Mouse (Mus musculus) embryonic facial prominence, embryonic 15.5 days (tissue): ENCODE results near the gene Hoxc9. TPM values are rescaled to one million over a fixed set of nuclear protein-coding genes. Genes with fewer than 3 reads are reported as not detected.

ENCODE experiments used
- ATAC-seq: fragments of 200-750 bp; cut with Nextera tagmentation; 2 replicates; pipeline ENCODE4 v1.8.0; 2017; ENCODE audit warnings: low read depth, moderate TSS enrichment; ENCODE audit not compliant: insufficient number of reproducible peaks, low FRiP score, low TSS enrichment
- H3K27ac ChIP-seq: fragments of 300-500 bp; sonication (generic); replicated peaks from 2 replicates; pipeline ENCODE4 v1.5.1; 2015; ENCODE audit warnings: mild to moderate bottlenecking, inconsistent platforms
- H3K27me3 ChIP-seq: fragments of 300-500 bp; sonication (generic); 2 replicates; pipeline ENCODE4 v1.6.1; 2015; ENCODE audit warnings: inconsistent platforms
- H3K36me3 ChIP-seq: fragments of 300-500 bp; sonication (generic); 2 replicates; pipeline ENCODE4 v1.6.1; 2015; ENCODE audit warnings: mild to moderate bottlenecking, inconsistent platforms
- H3K4me1 ChIP-seq: fragments of 300-500 bp; sonication (generic); 2 replicates; pipeline ENCODE4 v1.6.1; 2015; ENCODE audit warnings: inconsistent platforms
- H3K4me2 ChIP-seq: fragments of 300-500 bp; sonication (generic); replicated peaks from 2 replicates; pipeline ENCODE4 v1.6.1; 2015; ENCODE audit warnings: mild to moderate bottlenecking, inconsistent platforms
- H3K4me3 ChIP-seq: fragments of 300-500 bp; sonication (generic); replicated peaks from 2 replicates; pipeline ENCODE4 v1.5.1; 2015; ENCODE audit warnings: mild to moderate bottlenecking, inconsistent platforms
- H3K9ac ChIP-seq: fragments of 300-500 bp; sonication (generic); 2 replicates; pipeline ENCODE4 v1.6.1; 2015; ENCODE audit warnings: inconsistent platforms
- H3K9me3 ChIP-seq: fragments of 300-500 bp; sonication (generic); replicated peaks from 2 replicates; pipeline ENCODE4 v1.6.1; 2016; ENCODE audit warnings: inconsistent platforms
- WGBS: fragments of 180-500 bp; shearing (Covaris S2); methylation state at CpG from one replicate; pipeline ENCODE4 v1.1.7; 2015; 5-methylcytosine and 5-hydroxymethylcytosine counted together
- polyA plus RNA-seq: library from polyadenylated mRNA; unstranded; fragments of >200 nt; fragmentation: Nextera tagmentation; extraction: Ambion mirVana; gene quantifications from 2 replicates; pipeline ENCODE4 v1.2.1, GENCODE M21; 2015

Hoxc9 gene
- not detected in 2 replicates for polyA plus RNA-seq

GRCm38 (mm10) chr15:102976171-102976570 is at the start of gene Hoxc9:
Gene Hoxc9 (plus strand): TSS chr15:102976439.
- Histone ChIP-seq H3K27ac (no peak within 1 kb of the TSS), H3K4me1 (peaks cover 10% of the 10 kb centered on the region; the same call in 1 of the 2 replicates), H3K9ac (no peak within 1 kb of the TSS), H3K9me3 (no peaks in the 10 kb centered on the region), H3K36me3 (no peaks in the 10 kb centered on the region), H3K27me3 (peaks cover 100% of the 10 kb centered on the region), H3K4me3 (peak within 1 kb of the TSS; percentile 19), H3K4me2 (peak within 1 kb of the TSS; percentile 12)
- ATAC-seq = no peak
- 4% methylated on average over 19 of the region's 20 CpGs for WGBS

- Histone ChIP-seq H3K4me2 (no peak overlapping the region), H3K9me3 (no peaks in the 10 kb centered on the region), H3K27me3 (peaks cover 95% of the 10 kb centered on the region), H3K27ac (no peak overlapping the region), H3K4me1 (no peaks in the 10 kb centered on the region), H3K9ac (no peak overlapping the region), H3K36me3 (no peaks in the 10 kb centered on the region), H3K4me3 (no peak overlapping the region)
- no peak for ATAC-seq
- WGBS = 16% methylated on average over 40 of the region's 40 CpGs
Measured at GRCm38 (mm10) chr15:102927032-102927645, 49.1 kb upstream of the Hoxc9 start.

- under 1% methylated on average over 23 of the region's 23 CpGs for WGBS
- no peaks in the 10 kb centered on the region for H3K36me3 ChIP-seq
- H3K27me3 ChIP-seq = peaks cover 99% of the 10 kb centered on the region
- H3K9ac ChIP-seq = no peak overlapping the region
- no peak for ATAC-seq
- H3K4me3 ChIP-seq = no peak overlapping the region
- H3K27ac ChIP-seq = no peak overlapping the region
- H3K4me2 ChIP-seq = no peak overlapping the region
- H3K4me1 ChIP-seq = peaks cover 5% of the 10 kb centered on the region; the same call in 1 of the 2 replicates
- H3K9me3 ChIP-seq = no peaks in the 10 kb centered on the region
Measured at GRCm38 (mm10) chr15:102931706-102932358, 44.4 kb upstream of the Hoxc9 start.

- Histone ChIP-seq H3K36me3 (no peaks in the 10 kb centered on the region), H3K27me3 (peaks cover 99% of the 10 kb centered on the region), H3K4me1 (peaks cover 8% of the 10 kb centered on the region; the same call in 1 of the 2 replicates), H3K4me3 (peak overlapping the region; percentile 20; the same call in 1 of the 2 replicates), H3K27ac (no peak overlapping the region), H3K9me3 (no peaks in the 10 kb centered on the region), H3K4me2 (no peak overlapping the region), H3K9ac (no peak overlapping the region)
- 2% methylated on average over 12 of the region's 12 CpGs for WGBS
- ATAC-seq = no peak
Measured at GRCm38 (mm10) chr15:102934438-102934837, 41.8 kb upstream of the Hoxc9 start.

GRCm38 (mm10) chr15:102934897-102935296 is 41.3 kb upstream of the Hoxc9 start:
- ATAC-seq = no peak
- Histone ChIP-seq H3K27me3 (peaks cover 99% of the 10 kb centered on the region), H3K9me3 (no peaks in the 10 kb centered on the region), H3K4me3 (peak overlapping the region; percentile 20), H3K4me1 (peaks cover 8% of the 10 kb centered on the region; the same call in 1 of the 2 replicates), H3K9ac (no peak overlapping the region), H3K27ac (no peak overlapping the region), H3K36me3 (no peaks in the 10 kb centered on the region), H3K4me2 (peak overlapping the region; percentile 33; the same call in 1 of the 2 replicates)
- under 1% methylated on average over 27 of the region's 27 CpGs for WGBS

GRCm38 (mm10) chr15:102936279-102936972 is 39.8 kb upstream of the Hoxc9 start, which contains the start of gene Hoxc12:
Gene Hoxc12 (plus strand): TSS chr15:102936757.
- Histone ChIP-seq H3K27me3 (peaks cover 99% of the 10 kb centered on the region), H3K4me2 (no peak within 1 kb of the TSS), H3K4me3 (peak within 1 kb of the TSS; percentile 10; the same call in 1 of the 2 replicates), H3K27ac (no peak within 1 kb of the TSS), H3K4me1 (peaks cover 8% of the 10 kb centered on the region; the same call in 1 of the 2 replicates), H3K9me3 (no peaks in the 10 kb centered on the region), H3K9ac (no peak within 1 kb of the TSS), H3K36me3 (no peaks in the 10 kb centered on the region)
- no peak for ATAC-seq
- under 1% methylated on average over 31 of the region's 31 CpGs for WGBS

- no peak for ATAC-seq
- WGBS = 2% methylated on average over 50 of the region's 50 CpGs
- H3K4me3 ChIP-seq = peak overlapping the region; percentile 10; the same call in 1 of the 2 replicates
- H3K4me1 ChIP-seq = peaks cover 8% of the 10 kb centered on the region; the same call in 1 of the 2 replicates
- no peak overlapping the region for H3K4me2 ChIP-seq
- peaks cover 99% of the 10 kb centered on the region for H3K27me3 ChIP-seq
- H3K27ac ChIP-seq = no peak overlapping the region
- no peak overlapping the region for H3K9ac ChIP-seq
- no peaks in the 10 kb centered on the region for H3K9me3 ChIP-seq
- H3K36me3 ChIP-seq = no peaks in the 10 kb centered on the region
Measured at GRCm38 (mm10) chr15:102937036-102937666, 39.1 kb upstream of the Hoxc9 start.

GRCm38 (mm10) chr15:102939256-102940155 is 36.7 kb upstream of the Hoxc9 start:
- under 1% methylated on average over 32 of the region's 34 CpGs for WGBS
- Histone ChIP-seq H3K27me3 (peaks cover 99% of the 10 kb centered on the region), H3K9me3 (no peaks in the 10 kb centered on the region), H3K9ac (no peak overlapping the region), H3K4me3 (no peak overlapping the region), H3K4me1 (peaks cover 8% of the 10 kb centered on the region; the same call in 1 of the 2 replicates), H3K27ac (no peak overlapping the region), H3K4me2 (no peak overlapping the region), H3K36me3 (no peaks in the 10 kb centered on the region)
- no peak for ATAC-seq

GRCm38 (mm10) chr15:102942739-102943467 is 33.3 kb upstream of the Hoxc9 start:
- 0 out of 2 replicates have a peak overlapping the region, but pooled peaks have one; percentile 10 for H3K4me3 ChIP-seq

GRCm38 (mm10) chr15:102943468-102943813 is 32.8 kb upstream of the Hoxc9 start:
- Histone ChIP-seq H3K9ac (no peak overlapping the region), H3K4me2 (no peak overlapping the region), H3K27me3 (peaks cover 100% of the 10 kb centered on the region), H3K4me3 (no peak overlapping the region), H3K4me1 (no peaks in the 10 kb centered on the region), H3K27ac (no peak overlapping the region), H3K9me3 (no peaks in the 10 kb centered on the region), H3K36me3 (no peaks in the 10 kb centered on the region)
- WGBS = 2% methylated on average over 5 of the region's 5 CpGs
- no peak for ATAC-seq

More at GRCm38 (mm10) chr15:102942739-102943467, 33.3 kb upstream of the Hoxc9 start:
- no peak overlapping the region for H3K27ac ChIP-seq
- no peak for ATAC-seq
- H3K36me3 ChIP-seq = no peaks in the 10 kb centered on the region
- H3K9ac ChIP-seq = no peak overlapping the region
- WGBS = under 1% methylated on average over 53 of the region's 53 CpGs
- no peaks in the 10 kb centered on the region for H3K4me1 ChIP-seq
- no peak overlapping the region; the same call in 1 of the 2 replicates for H3K4me2 ChIP-seq
- H3K27me3 ChIP-seq = peaks cover 100% of the 10 kb centered on the region
- H3K9me3 ChIP-seq = no peaks in the 10 kb centered on the region
